In the genomic region with DNA sequence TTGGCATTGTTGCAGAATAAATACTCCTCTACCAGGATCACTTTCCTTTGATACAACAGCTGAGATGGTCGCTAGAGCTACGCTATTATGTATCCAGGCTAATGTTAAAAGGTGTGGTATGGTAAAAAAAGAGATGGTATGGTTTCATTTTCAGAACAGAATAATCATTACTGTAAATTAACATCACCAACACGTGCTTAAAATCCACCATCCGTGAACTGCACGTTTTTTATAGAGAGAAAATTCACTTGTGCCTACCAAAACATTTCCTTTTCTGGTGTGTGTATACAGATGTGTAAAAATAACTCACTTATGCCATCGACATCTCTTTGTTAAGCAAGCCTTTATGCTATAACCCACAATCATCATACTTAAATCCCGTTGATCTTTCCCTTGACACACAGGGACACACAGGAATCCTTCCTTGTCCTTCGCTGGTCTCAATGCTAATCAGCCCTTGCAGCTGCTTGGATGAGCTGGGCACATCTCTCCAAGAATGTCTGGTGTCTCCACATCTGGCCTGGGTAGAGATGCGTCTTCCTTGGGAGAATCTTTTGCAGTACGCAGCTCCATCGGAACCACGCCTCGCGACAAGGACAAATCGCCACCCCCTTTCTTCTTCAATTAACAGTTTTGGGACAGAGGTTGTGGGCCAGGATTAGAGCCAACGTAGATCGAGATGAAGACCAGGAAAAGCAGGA, we compare ENCODE assay signal across 8 mouse cellular contexts.
DNase-seq lines count a peak whose midpoint lies in the region; ATAC-seq lines count a peak whose summit lies in the region.

No protein-coding gene starts in this region.

- H3K9ac ChIP-seq in liver, embryonic 11.5 days (ENCODE audit: low read depth, low read length) = no peak overlapping the region
- peak overlapping the region; percentile 38; the same call in 1 of the 2 replicates for H3K9ac ChIP-seq in intestine, embryonic 15.5 days
- peak overlapping the region; percentile 63 for H3K9ac ChIP-seq in neural tube, embryonic 14.5 days (replicated peaks; ENCODE audit: low read depth, low read length)

- 0 out of 2 replicates have a peak, but pooled peaks cover 2% of the 10 kb centered on the region for H3K4me1 ChIP-seq in liver, embryonic 11.5 days (replicated peaks; ENCODE audit: control insufficient read depth, insufficient read depth, low read length)
- peaks cover 44% of the 10 kb centered on the region for H3K4me1 ChIP-seq in forebrain, embryonic 10.5 days
- peaks cover 19% of the 10 kb centered on the region for H3K4me1 ChIP-seq in intestine, embryonic 15.5 days (replicated peaks)
- H3K4me1 ChIP-seq in neural tube, embryonic 14.5 days (ENCODE audit: control insufficient read depth, insufficient read depth, low read length) = peaks cover 19% of the 10 kb centered on the region

- peak overlapping the region; percentile 39 for H3K4me3 ChIP-seq in liver, embryonic 11.5 days (ENCODE audit: low read depth, low read length)
- H3K4me3 ChIP-seq in forebrain, embryonic 10.5 days = peak overlapping the region; percentile 54
- H3K4me3 ChIP-seq in intestine, embryonic 15.5 days (replicated peaks) = peak overlapping the region; percentile 43
- peak overlapping the region; percentile 38 for H3K4me3 ChIP-seq in neural tube, embryonic 14.5 days (ENCODE audit: low read depth, low read length)

- H3K36me3 ChIP-seq in liver, embryonic 11.5 days (ENCODE audit: control insufficient read depth, insufficient read depth, low read length) = no peaks in the 10 kb centered on the region
- no peaks in the 10 kb centered on the region for H3K36me3 ChIP-seq in forebrain, embryonic 10.5 days (replicated peaks)
- no peaks in the 10 kb centered on the region for H3K36me3 ChIP-seq in intestine, embryonic 15.5 days
- no peaks in the 10 kb centered on the region for H3K36me3 ChIP-seq in neural tube, embryonic 14.5 days (ENCODE audit: control insufficient read depth, insufficient read depth, low read length)

- H3K9me3 ChIP-seq in liver, embryonic 11.5 days (ENCODE audit: control insufficient read depth, low read length) = no peaks in the 10 kb centered on the region
- H3K9me3 ChIP-seq in forebrain, embryonic 10.5 days = no peaks in the 10 kb centered on the region
- no peaks in the 10 kb centered on the region for H3K9me3 ChIP-seq in intestine, embryonic 15.5 days
- H3K9me3 ChIP-seq in neural tube, embryonic 14.5 days (ENCODE audit: control insufficient read depth, low read length) = no peaks in the 10 kb centered on the region

- 15% methylated on average over 17 of the region's 17 CpGs for WGBS in liver, embryonic 11.5 days
- WGBS in forebrain, embryonic 10.5 days = 13% methylated on average over 17 of the region's 17 CpGs
- 16% methylated on average over 17 of the region's 17 CpGs for WGBS in intestine, embryonic 15.5 days
- WGBS in neural tube, embryonic 14.5 days = 7% methylated on average over 17 of the region's 17 CpGs

- H3K27me3 ChIP-seq in liver, embryonic 11.5 days (replicated peaks; ENCODE audit: control insufficient read depth, insufficient read depth, low read length) = peaks cover 57% of the 10 kb centered on the region
- H3K27me3 ChIP-seq in forebrain, embryonic 10.5 days (ENCODE audit: poor library complexity, severe bottlenecking) = peaks cover 98% of the 10 kb centered on the region
- H3K27me3 ChIP-seq in intestine, embryonic 15.5 days (replicated peaks) = peaks cover 42% of the 10 kb centered on the region
- no peaks in the 10 kb centered on the region for H3K27me3 ChIP-seq in neural tube, embryonic 14.5 days (ENCODE audit: control insufficient read depth, insufficient read depth, low read length)

- peak overlapping the region; percentile 60 for H3K4me2 ChIP-seq in liver, embryonic 11.5 days
- peak overlapping the region; percentile 93 for H3K4me2 ChIP-seq in intestine, embryonic 15.5 days (replicated peaks)
- H3K4me2 ChIP-seq in neural tube, embryonic 14.5 days (ENCODE audit: low read depth, low read length) = peak overlapping the region; percentile 62

- H3K27ac ChIP-seq in liver, embryonic 11.5 days (ENCODE audit: low read depth, low read length) = no peak overlapping the region
- H3K27ac ChIP-seq in forebrain, embryonic 10.5 days = no peak overlapping the region; the same call in 1 of the 2 replicates
- H3K27ac ChIP-seq in intestine, embryonic 15.5 days = no peak overlapping the region
- peak overlapping the region; percentile 88 for H3K27ac ChIP-seq in neural tube, embryonic 14.5 days (ENCODE audit: low read depth, low read length)

- DNase-seq in liver, embryonic 11.5 days (ENCODE audit: low spot score) = no peak
- no peak for DNase-seq in liver
- no peak for DNase-seq in forebrain, embryonic 10.5 days (ENCODE audit: extremely low spot score, low spot score)
- no peak for DNase-seq in spleen, postnatal 14 days (ENCODE audit: low spot score in 2 of 2)
- no peak for DNase-seq in cerebellum, postnatal 10 days

- ATAC-seq in liver, embryonic 11.5 days (replicated peaks; ENCODE audit: low FRiP score) = no peak
- ATAC-seq in intestine, embryonic 15.5 days = 0 out of 2 replicates have a peak, but pooled peaks have one; percentile 18
- ATAC-seq in neural tube, embryonic 14.5 days (ENCODE audit: low read depth) = peak; percentile 42
- no peak for ATAC-seq in monocyte, adult 5-6 weeks (replicated peaks; ENCODE audit: insufficient number of reproducible peaks, low FRiP score, low TSS enrichment, poor library complexity, severe bottlenecking)

Comparison
In these comparisons a context has a peak if more than half of its experiments do, and no peak if none do; other contexts are left out.
1. ATAC-seq: peak in intestine, embryonic 15.5 days (single experiment) and neural tube, embryonic 14.5 days (single experiment); none in liver, embryonic 11.5 days (single experiment) and monocyte, adult 5-6 weeks (single experiment).
2. Peak in every context shown above with its lines, with median percentiles within 50 percentile points of each other: H3K4me2 ChIP-seq and H3K4me3 ChIP-seq.